Mouse (Mus musculus) inflammation-experienced regulatory T-cells, adult 6 months (primary cell): ENCODE results near the gene Tnfrsf14. TPM values are rescaled to one million over a fixed set of nuclear protein-coding genes. Genes with fewer than 3 reads are reported as not detected.
A peak's percentile ranks its signal among the peaks of the same experiment; 100 is the strongest.

Experiments used
- ATAC-seq: one replicate; pipeline ENCODE4 v1.8.0; 2017
- polyA plus RNA-seq, 3 experiments: library from polyadenylated mRNA; unstranded; fragments of 100-300 nt; shearing (Covaris generic); gene quantifications; one replicate each; pipeline ENCODE4 v1.2.1; 2017

The Tnfrsf14 gene
- polyA plus RNA-seq, result 100 to 1,000 TPM in 2 of 3 experiments, 10 to 100 TPM in 1; 10.2 to 157 (median 117) TPM

DNA sequence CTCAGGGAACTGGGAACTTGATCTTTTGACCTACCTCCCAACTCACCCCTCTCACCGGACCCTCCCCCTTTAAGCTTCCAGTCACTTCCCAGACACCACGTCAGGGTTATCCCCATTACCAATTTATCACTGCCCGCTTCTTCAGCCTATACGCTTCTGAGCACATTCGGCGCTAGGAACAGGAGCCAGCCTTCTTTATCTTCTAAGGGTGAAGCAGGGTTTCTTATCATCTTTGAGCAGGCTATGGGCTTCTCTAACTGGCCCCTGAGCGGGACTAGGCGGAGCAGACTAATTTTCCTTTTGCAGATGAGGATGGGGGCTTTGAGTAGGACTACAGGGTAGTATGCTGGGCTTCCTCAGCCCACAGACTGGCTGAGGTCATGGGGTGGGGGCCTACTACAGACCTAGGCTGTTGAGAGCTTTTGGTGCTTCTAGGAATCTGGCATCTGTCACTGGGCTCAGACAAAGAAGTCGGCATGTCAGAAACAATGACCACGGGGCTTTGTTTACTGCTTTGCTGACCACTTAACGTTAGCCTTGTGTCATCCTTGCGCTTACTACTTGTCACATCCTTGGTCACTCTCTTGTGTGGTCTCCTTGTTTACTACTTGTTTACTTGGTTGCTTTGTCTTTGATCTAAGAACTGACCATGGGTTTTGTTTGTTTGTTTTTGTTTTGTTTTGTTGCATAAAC is at the start of gene Tnfrsf14:
Gene Tnfrsf14 (minus strand): TSS at position 169 of the 693 bp plus-strand sequence.
- ATAC-seq, result peak; percentile 16

GRCm38 (mm10) chr4:154974163-154974611 is 45.8 kb upstream of the Tnfrsf14 start:
- no peak for ATAC-seq

DNA sequence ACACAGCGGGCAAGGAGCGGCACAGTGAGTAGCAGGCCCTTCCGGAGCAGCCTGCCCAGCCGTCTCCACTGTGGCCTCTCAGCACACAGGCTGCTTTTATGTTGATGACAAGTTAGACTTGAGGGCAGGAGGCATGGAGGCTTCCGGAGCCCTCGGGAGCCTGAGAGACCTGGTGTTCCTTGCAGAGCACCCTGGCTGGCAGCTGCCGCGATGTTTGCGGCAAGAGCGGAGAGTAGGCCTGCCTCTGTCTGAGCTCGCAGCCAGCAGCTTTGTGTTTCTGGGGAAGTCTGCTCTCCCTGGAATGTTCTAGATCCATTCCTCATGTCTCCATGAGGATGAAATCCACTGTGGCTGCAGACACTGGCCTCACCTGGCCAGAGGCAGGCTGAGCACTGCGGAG is 44.2 kb upstream of the Tnfrsf14 start:
- no peak for ATAC-seq

- no peak for ATAC-seq
Observed at GRCm38 (mm10) chr4:154967173-154967572, 38.8 kb upstream of the Tnfrsf14 start.

GRCm38 (mm10) chr4:154965856-154966255 is 37.5 kb upstream of the Tnfrsf14 start:
- no peak for ATAC-seq

DNA sequence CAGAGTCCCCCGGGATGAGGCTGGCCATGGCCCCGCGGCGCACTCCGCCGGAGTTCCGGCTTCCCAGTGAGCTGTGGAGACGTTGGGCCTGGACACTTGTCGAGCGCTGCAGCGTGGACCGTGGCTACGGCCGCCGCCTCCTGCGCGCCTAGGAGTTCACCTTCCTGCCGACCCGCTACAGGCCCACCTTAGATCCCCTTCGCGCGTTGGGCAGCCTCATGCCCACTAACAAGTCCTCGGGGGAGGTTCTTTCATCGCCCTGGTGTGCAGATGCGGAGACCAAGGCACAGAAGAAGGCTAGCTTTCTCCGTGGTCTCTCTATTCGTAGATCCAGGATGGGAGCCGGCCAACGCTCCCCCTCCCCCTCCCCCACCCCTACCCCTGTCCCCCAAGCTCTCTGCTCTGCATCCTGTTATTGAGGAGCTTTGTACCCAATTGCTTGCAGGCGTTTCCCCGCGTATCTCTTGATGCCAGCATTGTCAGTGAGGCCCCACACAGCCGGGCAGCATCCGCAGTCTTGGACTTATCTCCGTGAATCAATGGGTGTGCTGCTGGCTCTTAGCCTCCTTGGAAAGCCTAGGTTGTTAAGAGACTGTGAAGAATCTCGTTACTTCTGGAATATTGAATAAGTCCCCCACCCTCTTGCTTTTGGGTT is 36.3 kb upstream of the Tnfrsf14 start:
- peak; percentile 23 for ATAC-seq

DNA sequence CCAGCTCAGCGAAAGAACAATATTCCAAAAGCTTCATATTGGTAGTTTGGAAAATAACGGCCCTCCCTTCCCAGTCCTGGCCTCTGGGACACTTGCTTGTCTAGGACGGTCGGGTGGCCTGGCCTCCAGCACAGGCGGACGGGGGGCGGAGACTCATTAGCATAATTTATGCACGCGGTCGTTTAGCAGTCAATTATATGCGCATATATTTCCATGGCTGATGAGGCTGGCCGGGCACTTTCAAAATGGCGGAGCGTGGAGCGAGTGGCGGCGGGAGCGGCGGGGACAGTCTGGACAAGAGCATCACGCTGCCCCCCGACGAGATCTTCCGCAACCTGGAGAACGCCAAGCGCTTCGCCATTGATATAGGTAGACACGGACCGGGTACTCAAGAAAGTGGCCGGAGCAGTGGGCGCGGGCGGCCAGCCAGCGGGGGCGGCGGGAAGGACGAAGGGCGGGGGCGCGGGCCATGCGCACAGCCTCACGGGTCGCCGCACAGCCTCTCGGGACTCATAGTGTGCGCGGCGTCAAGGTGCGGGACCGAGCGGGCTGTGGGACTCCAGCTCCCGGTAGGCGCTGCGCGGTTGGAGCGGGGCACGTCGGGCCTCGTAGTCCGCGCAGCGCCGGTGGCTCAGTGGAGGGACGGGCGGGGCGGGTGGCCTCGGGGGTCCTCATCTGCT is 35.7 kb upstream of the Tnfrsf14 start, which contains the start of gene Pank4:
Gene Pank4 (plus strand): TSS at position 223 of the 680 bp plus-strand sequence.
- ATAC-seq, result peak; percentile 74

- no peak for ATAC-seq
Observed at GRCm38 (mm10) chr4:154963190-154963836, 35.0 kb upstream of the Tnfrsf14 start.

GRCm38 (mm10) chr4:154962683-154963082 is 34.3 kb upstream of the Tnfrsf14 start:
- ATAC-seq, result no peak

- ATAC-seq, result peak; percentile 12
Observed at GRCm38 (mm10) chr4:154961911-154962310, 33.5 kb upstream of the Tnfrsf14 start.

GRCm38 (mm10) chr4:154961226-154961738 is 32.9 kb upstream of the Tnfrsf14 start:
- ATAC-seq, result peak; percentile 11

DNA sequence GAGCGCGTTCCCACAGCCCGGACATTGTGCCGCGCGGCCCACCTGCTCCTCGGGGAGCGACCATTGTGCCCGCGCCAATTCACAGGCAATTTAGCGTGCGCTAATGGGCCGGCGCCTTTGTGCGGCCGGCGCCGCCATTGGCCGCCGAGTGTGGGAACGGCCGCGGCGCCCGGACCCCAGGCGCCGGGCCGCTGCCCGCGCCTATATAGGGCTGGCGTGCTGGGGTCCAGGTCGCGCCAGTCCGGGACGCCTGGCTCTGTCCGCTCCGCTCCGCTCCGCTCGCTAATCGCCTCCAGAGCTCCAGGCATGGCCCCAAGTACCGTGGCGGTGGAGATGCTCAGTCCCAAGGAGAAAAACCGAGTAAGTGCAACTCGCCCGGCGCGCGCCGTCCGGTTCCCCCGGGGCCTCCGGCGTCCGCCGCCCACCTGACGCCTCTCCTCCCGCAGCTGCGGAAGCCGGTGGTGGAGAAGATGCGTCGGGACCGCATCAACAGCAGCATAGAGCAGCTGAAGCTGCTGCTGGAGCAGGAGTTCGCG is 32.4 kb upstream of the Tnfrsf14 start, which contains the start of gene Hes5:
Gene Hes5 (plus strand): TSS at position 234 of the 536 bp plus-strand sequence.
- peak; percentile 5 for ATAC-seq

GRCm38 (mm10) chr4:154960021-154960689 is 31.8 kb upstream of the Tnfrsf14 start:
- no peak for ATAC-seq

DNA sequence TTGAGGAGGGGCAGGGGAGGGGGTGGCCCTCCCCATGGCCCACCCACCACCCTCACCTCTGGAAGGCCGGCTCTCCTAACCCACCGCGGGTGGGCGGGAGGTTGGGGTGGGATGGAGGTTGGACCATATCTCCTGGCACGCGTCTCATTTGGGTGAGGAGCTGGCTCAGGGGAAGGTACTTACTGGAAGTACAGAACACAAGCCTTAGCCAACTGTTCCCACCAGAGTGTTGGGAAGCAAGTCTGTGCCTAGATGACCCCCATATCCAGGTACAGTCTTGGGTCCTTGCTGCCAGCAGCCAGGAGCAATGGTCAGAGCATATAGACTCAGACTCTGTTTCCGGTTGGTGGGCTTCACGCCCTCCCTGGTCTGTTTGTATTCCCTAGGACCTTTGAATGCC is 30.3 kb upstream of the Tnfrsf14 start:
- ATAC-seq, result no peak

- no peak for ATAC-seq
Observed at GRCm38 (mm10) chr4:154958171-154958570, 29.8 kb upstream of the Tnfrsf14 start.

DNA sequence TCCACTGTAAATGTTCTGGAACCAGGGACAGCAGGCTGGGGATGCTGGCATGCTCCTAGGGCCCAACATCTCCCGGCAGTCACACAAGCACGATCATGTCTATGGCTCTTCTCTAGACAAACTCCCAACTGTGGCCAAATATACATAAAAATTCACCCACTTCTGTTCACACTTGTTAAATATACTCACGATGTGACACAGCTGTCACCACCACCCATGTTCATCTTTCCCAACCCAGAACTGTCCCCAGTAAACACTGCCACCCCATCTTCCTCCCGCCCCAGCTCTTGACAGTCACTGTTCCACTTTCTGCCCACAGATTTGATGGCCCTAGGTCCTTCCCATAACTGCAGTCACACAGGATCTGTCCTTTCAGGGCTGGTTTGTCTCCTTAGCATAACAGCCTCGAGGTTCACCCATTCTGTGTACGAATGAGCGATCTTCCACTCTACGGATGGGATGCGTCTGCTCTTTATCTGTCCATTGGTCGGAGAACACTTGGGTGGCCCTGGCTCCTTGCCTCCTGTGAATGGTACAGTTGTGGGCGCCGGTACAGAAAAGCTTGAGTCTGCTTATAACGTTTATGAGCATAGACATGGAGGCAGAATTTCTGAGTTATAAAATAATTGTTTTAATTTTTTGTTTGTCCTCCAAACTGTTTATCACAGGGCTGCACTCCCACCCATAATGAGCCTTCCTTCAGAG is 29.1 kb upstream of the Tnfrsf14 start:
- no peak for ATAC-seq

GRCm38 (mm10) chr4:154956604-154957003 is 28.2 kb upstream of the Tnfrsf14 start:
- no peak for ATAC-seq

DNA sequence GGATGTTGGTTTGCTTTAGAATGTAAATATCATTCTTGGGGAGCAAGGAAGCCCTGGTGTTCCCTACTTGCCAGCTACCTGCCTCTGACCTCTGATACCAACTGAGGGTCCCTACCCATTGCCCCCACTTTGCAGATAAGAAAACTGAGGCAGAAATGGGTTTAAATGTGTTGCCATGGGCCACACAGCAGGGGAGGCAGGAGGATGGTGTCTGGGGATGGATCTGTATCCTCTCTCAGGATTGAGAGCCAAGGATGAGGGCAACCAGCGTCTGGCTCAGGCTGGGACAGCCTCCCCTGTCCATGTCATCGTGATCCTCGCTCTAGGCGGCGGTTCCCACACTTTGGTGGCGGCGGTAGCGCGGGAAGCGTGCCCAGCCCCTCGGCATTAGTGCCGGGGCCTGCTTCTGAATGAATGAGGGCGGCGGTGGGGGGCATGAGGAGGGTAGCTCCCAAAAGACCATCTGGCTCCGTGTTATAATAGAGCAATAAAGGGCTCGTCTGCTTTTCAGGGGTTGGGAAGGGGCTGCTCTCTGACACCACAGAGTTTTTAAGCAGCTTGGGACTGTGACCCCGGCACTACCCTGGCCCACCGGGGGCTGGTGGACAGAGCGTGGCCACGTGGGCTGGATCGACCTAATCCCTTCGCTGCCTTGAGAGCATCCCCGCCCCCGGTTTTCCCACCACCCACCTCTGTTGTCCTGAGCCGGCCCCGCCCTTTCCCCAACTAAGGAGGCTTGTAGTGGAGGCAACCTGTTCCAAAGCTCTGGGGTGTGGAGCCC is 24.3 kb upstream of the Tnfrsf14 start:
- no peak for ATAC-seq

DNA sequence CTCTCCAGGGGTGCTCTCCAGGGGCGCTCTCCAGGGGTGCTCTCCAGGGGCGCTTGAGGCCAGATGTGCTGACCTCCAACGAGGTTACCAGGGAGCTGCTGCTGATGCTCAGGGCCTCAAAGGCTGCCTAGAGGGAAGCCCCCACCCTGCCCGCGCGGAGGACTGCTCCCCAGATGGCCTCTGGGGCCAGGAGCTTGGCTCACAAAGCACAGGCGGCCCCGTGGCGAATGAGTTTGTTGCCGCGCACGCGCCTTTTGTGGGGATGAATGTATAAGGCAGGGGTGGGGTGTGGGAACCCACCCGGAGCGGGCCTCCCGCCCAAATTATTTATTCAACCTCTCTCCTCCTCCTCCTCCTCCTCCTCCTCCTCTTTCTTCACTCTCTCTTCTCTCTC is 21.2 kb upstream of the Tnfrsf14 start:
- no peak for ATAC-seq

DNA sequence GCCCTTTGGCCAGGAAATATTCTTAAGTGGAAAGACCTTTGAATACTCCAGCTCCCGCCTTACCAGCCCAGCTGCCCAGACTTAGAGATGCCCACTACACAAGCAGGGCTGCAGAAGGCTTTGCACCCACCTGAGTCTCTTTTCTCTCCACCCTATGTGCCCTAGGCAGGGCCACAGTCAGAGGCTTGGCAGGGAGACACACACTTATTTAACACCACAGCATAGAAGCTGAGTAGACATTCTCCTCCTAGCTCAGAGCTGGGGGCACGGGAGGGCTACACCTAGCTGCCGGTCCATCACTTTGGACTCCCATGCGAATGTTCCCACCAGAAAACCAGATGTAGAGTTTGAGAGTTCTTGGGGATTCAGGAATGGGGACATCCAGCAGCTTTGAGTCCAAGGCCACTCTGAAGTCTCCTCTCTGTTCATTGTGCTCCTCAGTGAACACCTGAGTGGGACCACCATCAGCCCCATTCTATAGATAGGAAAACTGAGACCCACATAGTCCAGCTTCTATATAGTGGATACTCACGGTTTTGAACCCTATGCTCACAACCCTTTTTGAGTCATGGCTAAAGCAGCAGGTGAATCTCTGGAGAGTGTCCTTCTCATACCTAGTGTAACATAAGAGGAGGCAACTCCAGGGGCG is 20.7 kb upstream of the Tnfrsf14 start:
- no peak for ATAC-seq
